Mouse (Mus musculus): ENCODE data around the gene Tex37.

- TF ChIP-seq CTCF (IDR thresholded peaks at IDR 0.05; ENCODE audit: borderline replicate concordance, insufficient read depth, low read depth, low read length) (no peak), POLR2A (IDR thresholded peaks at IDR 0.05; ENCODE audit: borderline replicate concordance, insufficient read depth, low read length) (no peak)
These were observed 46.2 kb downstream of the Tex37 start for GRCm38 (mm10) chr6:70872570-70872969.
